Mouse (Mus musculus): ENCODE results near the gene Csnk1e. TPM values are rescaled to one million over a fixed set of nuclear protein-coding genes. Genes with fewer than 3 reads are reported as not detected.

The Csnk1e gene
- polyA plus RNA-seq, 2 experiments: 3.7 to 9.8 TPM

DNA sequence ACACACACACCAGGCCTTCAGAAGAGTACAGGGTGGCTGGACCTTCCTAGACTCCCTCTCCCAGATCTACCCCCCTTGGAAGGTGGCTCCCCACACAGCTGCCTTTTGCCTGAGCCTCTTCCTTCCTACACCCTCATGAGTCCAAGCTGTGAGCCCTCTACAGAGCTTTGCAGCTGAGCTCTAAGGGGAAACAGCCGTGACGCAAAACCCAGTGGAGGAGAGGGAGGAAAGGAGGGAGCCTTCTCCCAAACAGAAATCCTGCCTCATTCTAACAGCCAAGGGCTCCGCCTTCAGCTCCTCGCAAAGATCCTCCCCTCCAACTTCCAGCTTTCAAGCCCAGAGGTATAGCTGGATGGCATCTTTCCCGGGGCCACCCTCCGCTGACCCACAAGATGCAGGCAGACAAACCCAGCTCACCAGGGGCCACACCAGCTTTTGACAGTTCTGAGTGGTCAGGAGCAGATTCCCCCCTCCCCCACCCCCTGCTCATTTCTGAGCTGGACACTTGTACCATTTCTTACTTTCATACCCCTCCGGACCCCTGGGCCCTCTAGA, 11.4 kb downstream of the Csnk1e start:
- no peak for DNase-seq (ENCODE audit: low read depth in 3 of 3, low spot score in 3 of 3)

DNA sequence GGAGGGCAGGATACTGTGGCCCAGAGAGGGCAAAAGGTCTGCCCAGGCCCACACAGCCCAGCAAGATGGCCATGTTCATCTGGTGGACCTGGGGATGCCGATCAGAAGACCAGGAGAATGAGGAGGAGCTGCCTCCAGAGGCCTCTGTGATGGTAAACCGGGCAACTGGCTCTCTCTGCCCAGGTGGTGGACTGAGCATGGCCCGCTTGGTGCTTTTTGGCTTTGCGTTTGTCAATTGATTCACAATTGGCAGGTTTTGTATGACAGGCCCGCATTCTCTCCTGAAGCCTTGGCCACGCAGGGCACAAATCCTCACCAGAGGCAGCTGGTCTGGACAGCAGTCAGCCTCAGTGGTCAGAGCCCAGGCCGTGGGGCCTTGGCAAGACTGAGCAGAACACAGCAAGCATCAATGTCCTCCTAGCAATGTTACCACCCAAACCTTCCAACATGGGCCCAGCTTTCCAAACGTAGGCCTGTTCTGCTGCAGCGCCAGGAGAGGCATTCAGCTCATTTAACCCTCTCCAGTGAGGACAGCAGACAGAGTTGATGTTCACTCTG, 12.3 kb downstream of the Csnk1e start:
- H3K4me1 ChIP-seq (replicated peaks; ENCODE audit: control insufficient read depth in 2 of 2, insufficient read depth in 2 of 2, low read length in 1 of 2): peaks cover 0 to 2% of the 10 kb centered on the region in 2 experiments; a peak in 2 of 4 replicates

More for the DNA sequence above, 11.4 kb downstream of the Csnk1e start:
- TF ChIP-seq EP300 (IDR thresholded peaks at IDR 0.05; ENCODE audit: low read depth) (no peak), CTCF (IDR thresholded peaks at IDR 0.05; ENCODE audit: low read depth) (no peak)
- Histone ChIP-seq H3K27ac (no peak overlapping the region), H3K4me2 (ENCODE audit: low read depth) (no peak overlapping the region), H3K9me3 (ENCODE audit: control insufficient read depth, low read length) (no peaks in the 10 kb centered on the region), H3K9ac (replicated peaks) (no peak overlapping the region), H3K36me3 (replicated peaks; ENCODE audit: control insufficient read depth, insufficient read depth, low read depth) (no peaks in the 10 kb centered on the region), H3K27me3 (ENCODE audit: control insufficient read depth, insufficient read depth, low read length) (no peaks in the 10 kb centered on the region; the same call in 1 of the 2 replicates), H3K4me1 (replicated peaks; ENCODE audit: control insufficient read depth in 2 of 2, insufficient read depth in 2 of 2, low read length in 1 of 2) (peaks cover 0 to 2% of the 10 kb centered on the region in 2 experiments; a peak in 2 of 4 replicates), H3K4me3 (ENCODE audit: insufficient read depth in 1 of 2, low read depth in 2 of 2, low read length in 2 of 2) (no peak overlapping the region)
- no peak for ATAC-seq (ENCODE audit: insufficient read depth)
- WGBS (ENCODE audit: insufficient replicate concordance): 57% methylated on average over 7 of the region's 7 CpGs

GRCm38 (mm10) chr15:79442257-79442611, 13.1 kb downstream of the Csnk1e start:
- DNase-seq (ENCODE audit: low read depth in 3 of 3, low spot score in 3 of 3) (no peak), ATAC-seq (ENCODE audit: insufficient read depth) (no peak)
- TF ChIP-seq CTCF (IDR thresholded peaks at IDR 0.05; ENCODE audit: low read depth): no peak
- TF ChIP-seq EP300 (IDR thresholded peaks at IDR 0.05; ENCODE audit: low read depth): no peak
- H3K27me3 ChIP-seq (ENCODE audit: control insufficient read depth, insufficient read depth, low read length): no peaks in the 10 kb centered on the region; the same call in 1 of the 2 replicates
- H3K9me3 ChIP-seq (ENCODE audit: control insufficient read depth, low read length): no peaks in the 10 kb centered on the region
- peak overlapping the region; percentile 70 for H3K9ac ChIP-seq (replicated peaks)
- peak overlapping the region; percentile 57 to 64; a peak in 3 of 4 replicates for H3K4me3 ChIP-seq (ENCODE audit: insufficient read depth in 1 of 2, low read depth in 2 of 2, low read length in 2 of 2)
- peak overlapping the region; percentile 71 for H3K4me2 ChIP-seq (ENCODE audit: low read depth)
- 22% methylated on average over 6 of the region's 6 CpGs for WGBS (ENCODE audit: insufficient replicate concordance)
- peaks cover 0 to 2% of the 10 kb centered on the region in 2 experiments; a peak in 2 of 4 replicates for H3K4me1 ChIP-seq (replicated peaks; ENCODE audit: control insufficient read depth in 2 of 2, insufficient read depth in 2 of 2, low read length in 1 of 2)
- no peaks in the 10 kb centered on the region for H3K36me3 ChIP-seq (replicated peaks; ENCODE audit: control insufficient read depth, insufficient read depth, low read depth)
- H3K27ac ChIP-seq: no peak overlapping the region

More for the DNA sequence above, 12.3 kb downstream of the Csnk1e start:
- Histone ChIP-seq H3K9me3 (ENCODE audit: control insufficient read depth, low read length) (no peaks in the 10 kb centered on the region), H3K36me3 (replicated peaks; ENCODE audit: control insufficient read depth, insufficient read depth, low read depth) (no peaks in the 10 kb centered on the region), H3K4me2 (ENCODE audit: low read depth) (no peak overlapping the region), H3K27me3 (ENCODE audit: control insufficient read depth, insufficient read depth, low read length) (no peaks in the 10 kb centered on the region; the same call in 1 of the 2 replicates), H3K27ac (no peak overlapping the region), H3K4me3 (ENCODE audit: insufficient read depth in 1 of 2, low read depth in 2 of 2, low read length in 2 of 2) (no peak overlapping the region), H3K9ac (replicated peaks) (no peak overlapping the region)
- ATAC-seq (ENCODE audit: insufficient read depth) (no peak), DNase-seq (ENCODE audit: low read depth in 3 of 3, low spot score in 3 of 3) (no peak)
- no peak for TF ChIP-seq CTCF (IDR thresholded peaks at IDR 0.05; ENCODE audit: low read depth)
- TF ChIP-seq EP300 (IDR thresholded peaks at IDR 0.05; ENCODE audit: low read depth): no peak
- WGBS (ENCODE audit: insufficient replicate concordance): 78% methylated on average over 9 of the region's 9 CpGs

DNA sequence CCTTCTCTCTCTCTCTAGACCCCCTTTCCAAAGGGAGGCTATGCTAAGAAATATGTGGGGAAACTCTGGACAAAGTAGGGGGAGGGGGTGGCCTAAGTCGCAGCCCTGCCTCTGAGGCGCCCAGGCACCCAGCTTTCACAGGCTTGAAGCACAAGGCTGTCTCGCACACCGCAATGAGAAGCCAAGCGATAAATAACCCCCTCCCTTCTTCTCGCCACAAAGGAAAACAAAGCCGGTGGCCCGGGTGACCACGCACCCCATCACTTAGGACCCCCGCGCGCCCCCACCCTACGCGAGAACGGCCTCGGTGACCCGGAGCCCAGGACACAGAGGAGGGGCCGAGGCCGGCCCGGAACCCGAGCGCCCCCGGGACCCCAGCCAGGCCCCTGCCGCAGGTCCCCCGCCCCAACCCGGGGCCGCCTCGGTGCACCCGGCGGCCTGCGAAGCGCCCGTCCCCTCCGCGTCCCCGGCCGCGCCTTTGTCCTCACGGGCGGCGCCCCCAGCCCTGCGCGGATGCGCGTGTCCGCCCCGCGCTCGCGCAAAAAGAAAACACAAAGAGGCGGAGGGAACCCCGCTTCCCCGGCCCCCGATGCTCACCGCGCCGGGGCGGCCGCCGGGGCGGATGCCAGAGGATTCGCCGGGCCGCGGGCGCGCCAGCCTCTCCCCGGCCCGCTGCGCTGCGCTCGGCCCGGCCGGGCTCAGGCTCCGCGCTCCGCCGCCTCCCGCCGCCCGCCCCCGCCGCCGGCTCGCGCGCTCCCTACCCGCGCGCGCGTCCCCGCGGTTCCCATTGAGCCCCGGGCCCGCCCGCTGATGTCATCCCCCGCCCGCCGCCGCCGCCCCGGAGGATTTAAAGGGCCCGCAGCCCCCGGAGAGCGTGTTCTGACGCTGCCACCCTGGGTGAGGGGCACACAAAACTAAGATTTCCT, 13.8 kb downstream of the Csnk1e start:
- Histone ChIP-seq H3K4me3 (ENCODE audit: insufficient read depth in 1 of 2, low read depth in 2 of 2, low read length in 2 of 2) (peak overlapping the region; percentile 64), H3K27me3 (ENCODE audit: control insufficient read depth, insufficient read depth, low read length) (no peaks in the 10 kb centered on the region; the same call in 1 of the 2 replicates), H3K4me2 (ENCODE audit: low read depth) (peak overlapping the region; percentile 71), H3K36me3 (replicated peaks; ENCODE audit: control insufficient read depth, insufficient read depth, low read depth) (no peaks in the 10 kb centered on the region), H3K9me3 (ENCODE audit: control insufficient read depth, low read length) (no peaks in the 10 kb centered on the region), H3K27ac (no peak overlapping the region), H3K4me1 (replicated peaks; ENCODE audit: control insufficient read depth in 2 of 2, insufficient read depth in 2 of 2, low read length in 1 of 2) (peaks cover 0 to 2% of the 10 kb centered on the region in 2 experiments; a peak in 2 of 4 replicates), H3K9ac (replicated peaks) (peak overlapping the region; percentile 70)
- WGBS (ENCODE audit: insufficient replicate concordance): 1% methylated on average over 81 of the region's 107 CpGs
- TF ChIP-seq CTCF (IDR thresholded peaks at IDR 0.05; ENCODE audit: low read depth) (no peak), EP300 (IDR thresholded peaks at IDR 0.05; ENCODE audit: low read depth) (no peak)
- DNase-seq (ENCODE audit: low read depth in 3 of 3, low spot score in 3 of 3) (peak in 1 of 3 experiments; percentile 28), ATAC-seq (ENCODE audit: insufficient read depth) (peak; percentile 70; the same call in 1 of the 2 replicates)
